Mouse (Mus musculus) ES-E14 (cell line): ENCODE data around the gene Ebf1. TPM values are rescaled to one million over a fixed set of nuclear protein-coding genes. Genes with fewer than 3 reads are reported as not detected.

ENCODE experiments used
- DNase-seq: peaks from one replicate; pipeline ENCODE4 v3.0.0-alpha.2; 2013; ENCODE audit warnings: low read depth, low spot score
- H3K27ac ChIP-seq: 2 replicates; pipeline ENCODE4 v1.5.1; 2012; ENCODE audit warnings: low read depth, mild to moderate bottlenecking, low read length, moderate library complexity, mixed read lengths; ENCODE audit not compliant: poor library complexity, insufficient read depth, severe bottlenecking
- H3K36me3 ChIP-seq: 2 replicates; pipeline ENCODE4 v1.6.1; 2012; ENCODE audit warnings: mild to moderate bottlenecking, low read length, moderate library complexity, mixed read lengths; ENCODE audit not compliant: control insufficient read depth, poor library complexity, insufficient read depth, severe bottlenecking
- H3K4me1 ChIP-seq, 2 experiments: fragments of 150-350 bp in 1 of 2; sonication (generic) in 1 of 2; 2 replicates each; pipeline ENCODE4 v1.6.1; 2012; ENCODE audit warnings: low read length in 2 of 2, mild to moderate bottlenecking in 1 of 2, mixed read lengths in 1 of 2; ENCODE audit not compliant: control insufficient read depth in 2 of 2, insufficient read depth in 2 of 2, poor library complexity in 1 of 2
- H3K4me3 ChIP-seq, 2 experiments: fragments of 150-350 bp in 1 of 2; sonication (generic) in 1 of 2; 2 replicates each; pipeline ENCODE4 v1.5.1; 2012; ENCODE audit warnings: low read length in 2 of 2, low read depth in 1 of 2, mild to moderate bottlenecking in 1 of 2, mixed read lengths in 1 of 2; ENCODE audit not compliant: insufficient read depth in 1 of 2, poor library complexity in 1 of 2, severe bottlenecking in 1 of 2
- H3K9ac ChIP-seq: 2 replicates; pipeline ENCODE4 v1.6.1; 2012; ENCODE audit warnings: low read depth, mild to moderate bottlenecking, low read length, mixed read lengths; ENCODE audit not compliant: poor library complexity, insufficient read depth, severe bottlenecking
- H3K9me3 ChIP-seq: fragments of 150-350 bp; sonication (generic); 2 replicates; pipeline ENCODE4 v1.6.1; 2012; ENCODE audit warnings: low read depth, mild to moderate bottlenecking, low read length; ENCODE audit not compliant: control insufficient read depth, insufficient read depth
- CHD2 ChIP-seq: IDR thresholded peaks from 2 replicates; pipeline ENCODE4 v1.6.1; 2014; ENCODE audit warnings: mild to moderate bottlenecking, low read depth, low read length, inconsistent platforms
- HCFC1 ChIP-seq: IDR thresholded peaks from 2 replicates; pipeline ENCODE4 v1.6.1; 2012; ENCODE audit warnings: low read length, inconsistent platforms, borderline replicate concordance; ENCODE audit not compliant: insufficient read depth
- MAFK ChIP-seq: IDR thresholded peaks from 2 replicates; pipeline ENCODE4 v1.6.1; 2014; ENCODE audit warnings: mild to moderate bottlenecking, low read depth, low read length, inconsistent platforms; ENCODE audit not compliant: insufficient read depth
- ZC3H11A ChIP-seq: IDR thresholded peaks from 2 replicates; pipeline ENCODE4 v1.6.1; 2012; ENCODE audit warnings: low read depth, mild to moderate bottlenecking, inconsistent platforms, low read length, borderline replicate concordance
- ZNF384 ChIP-seq: IDR thresholded peaks from 2 replicates; pipeline ENCODE4 v1.6.1; 2012; ENCODE audit warnings: low read depth, low read length, inconsistent platforms
- in situ Hi-C, 2 experiments: fragments of 600-800 bp; cut with MboI; formaldehyde crosslinking; loops; one replicate each; pipeline ENCODE4 v1.15.1; 2025; ENCODE audit warnings: low sequenced_read_pairs in 2 of 2, inconsistent platforms in 1 of 2; ENCODE audit not compliant: unreplicated experiment in 2 of 2
- total RNA-seq: library from RNA; depleted of rRNA; stranded (reverse); fragments of 300-350 nt; gene quantifications from 2 replicates; pipeline ENCODE4 v1.2.3, GENCODE M21; 2012

The Ebf1 gene
- total RNA-seq, 1 experiment: 3.2 TPM

DNA sequence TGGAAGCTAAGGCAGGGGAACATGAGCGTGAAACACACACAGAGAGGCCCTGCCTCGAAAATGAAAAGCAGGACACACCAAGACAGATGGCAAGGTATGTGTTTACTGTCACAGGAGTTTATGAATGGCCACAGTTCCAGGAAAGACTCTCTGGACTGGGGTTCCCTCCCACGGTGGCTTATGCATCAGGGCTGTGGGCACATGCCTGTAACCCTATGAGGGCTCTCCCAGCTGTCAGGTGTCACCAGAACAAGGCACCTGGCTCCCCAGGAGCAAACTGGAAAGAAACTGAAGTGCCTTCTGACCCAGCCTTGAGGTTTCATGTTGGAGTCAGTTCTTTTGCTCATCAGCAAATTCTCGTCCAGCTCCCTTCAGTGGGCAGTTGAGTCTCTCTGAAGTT lies 141.7 kb downstream of the Ebf1 start:
- no peaks in the 10 kb centered on the region for H3K36me3 ChIP-seq
- in situ Hi-C loops: no loop called here
- H3K4me1 ChIP-seq: peaks cover 7 to 21% of the 10 kb centered on the region in 2 experiments; a peak in 3 of 4 replicates
- no peak for DNase-seq
- no peak for TF ChIP-seq ZNF384
- no peak for TF ChIP-seq ZC3H11A
- no peak for TF ChIP-seq CHD2
- TF ChIP-seq MAFK: no peak
- no peak for TF ChIP-seq HCFC1
- H3K9me3 ChIP-seq: no peaks in the 10 kb centered on the region
- H3K27ac ChIP-seq: no peak overlapping the region
- no peak overlapping the region for H3K9ac ChIP-seq
- no peak overlapping the region for H3K4me3 ChIP-seq

GRCm38 (mm10) chr11:44761128-44761996 lies 144.2 kb downstream of the Ebf1 start:
- Histone ChIP-seq H3K4me1 (peaks cover 7 to 22% of the 10 kb centered on the region in 2 experiments), H3K27ac (peak overlapping the region; percentile 92), H3K9me3 (no peaks in the 10 kb centered on the region), H3K9ac (peak overlapping the region; percentile 43; the same call in 1 of the 2 replicates), H3K4me3 (peak overlapping the region; percentile 3 to 29; a peak in 3 of 4 replicates), H3K36me3 (no peaks in the 10 kb centered on the region)
- TF ChIP-seq MAFK: no peak
- TF ChIP-seq ZC3H11A: no peak
- TF ChIP-seq CHD2: no peak
- no peak for TF ChIP-seq HCFC1
- no peak for TF ChIP-seq ZNF384
- DNase-seq: peak; percentile 61
- in situ Hi-C loops: no loop called here

DNA sequence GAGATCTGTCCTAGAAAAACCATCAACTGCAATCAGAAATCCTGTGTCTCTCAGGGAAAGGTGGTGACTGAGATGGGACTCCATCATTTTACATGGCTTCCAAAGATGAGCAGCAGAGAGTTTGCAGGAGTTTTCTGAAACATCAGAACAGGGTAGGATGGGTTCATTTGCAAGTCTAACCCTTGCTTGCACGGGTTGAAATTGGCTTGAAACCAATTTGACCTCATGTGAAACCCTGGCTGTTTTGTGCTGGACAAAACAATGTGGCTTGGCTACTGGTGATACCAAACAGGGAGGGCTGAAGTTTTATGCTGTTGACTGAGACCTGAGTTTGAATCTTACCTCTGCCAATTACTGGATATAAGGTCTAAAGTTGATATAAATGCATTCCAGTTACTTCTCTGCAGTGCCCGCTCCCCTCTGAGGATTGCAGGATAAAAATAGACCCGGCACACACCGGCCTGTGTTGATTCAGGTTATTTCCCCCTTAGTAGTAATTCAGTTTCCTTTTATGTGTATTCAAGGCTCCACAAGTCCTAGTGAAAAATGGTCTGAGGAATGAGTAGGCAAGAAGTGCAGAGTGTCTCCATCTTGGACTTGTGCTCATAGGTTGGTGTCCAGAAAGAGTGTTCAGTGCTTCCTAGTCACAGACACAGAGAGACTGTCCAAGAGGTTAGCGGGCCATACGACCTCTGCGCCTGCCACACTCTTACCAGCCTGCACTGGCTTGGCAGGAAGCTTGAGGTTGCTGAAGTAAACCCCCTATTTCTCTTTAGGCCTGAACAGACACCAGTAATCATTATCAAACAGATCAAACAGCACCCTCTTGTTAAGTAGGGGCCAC lies 147.1 kb downstream of the Ebf1 start:
- H3K4me1 ChIP-seq: peaks cover 7 to 23% of the 10 kb centered on the region in 2 experiments
- no peak overlapping the region for H3K9ac ChIP-seq
- no peak for TF ChIP-seq HCFC1
- TF ChIP-seq ZNF384: no peak
- no peak for TF ChIP-seq CHD2
- TF ChIP-seq MAFK: no peak
- no peak for TF ChIP-seq ZC3H11A
- in situ Hi-C loops: no loop called here
- no peaks in the 10 kb centered on the region for H3K9me3 ChIP-seq
- no peak overlapping the region for H3K4me3 ChIP-seq
- DNase-seq: no peak
- H3K36me3 ChIP-seq: no peaks in the 10 kb centered on the region
- H3K27ac ChIP-seq: no peak overlapping the region

GRCm38 (mm10) chr11:44764988-44765387 lies 147.9 kb downstream of the Ebf1 start:
- H3K4me1 ChIP-seq: peaks cover 7 to 19% of the 10 kb centered on the region in 2 experiments

More at GRCm38 (mm10) chr11:44764988-44765387, 147.9 kb downstream of the Ebf1 start:
- DNase-seq: no peak
- in situ Hi-C loops: no loop called here
- no peaks in the 10 kb centered on the region for H3K36me3 ChIP-seq
- H3K9me3 ChIP-seq: no peaks in the 10 kb centered on the region
- H3K27ac ChIP-seq: no peak overlapping the region
- no peak overlapping the region for H3K9ac ChIP-seq
- no peak for TF ChIP-seq ZC3H11A
- TF ChIP-seq HCFC1: no peak
- no peak for TF ChIP-seq ZNF384
- no peak for TF ChIP-seq CHD2
- TF ChIP-seq MAFK: no peak
- no peak overlapping the region for H3K4me3 ChIP-seq
